Mouse (Mus musculus): ENCODE results near the gene Abcf2.
A peak's percentile ranks its signal among the peaks of the same experiment; 100 is the strongest.

The Abcf2 gene

DNA sequence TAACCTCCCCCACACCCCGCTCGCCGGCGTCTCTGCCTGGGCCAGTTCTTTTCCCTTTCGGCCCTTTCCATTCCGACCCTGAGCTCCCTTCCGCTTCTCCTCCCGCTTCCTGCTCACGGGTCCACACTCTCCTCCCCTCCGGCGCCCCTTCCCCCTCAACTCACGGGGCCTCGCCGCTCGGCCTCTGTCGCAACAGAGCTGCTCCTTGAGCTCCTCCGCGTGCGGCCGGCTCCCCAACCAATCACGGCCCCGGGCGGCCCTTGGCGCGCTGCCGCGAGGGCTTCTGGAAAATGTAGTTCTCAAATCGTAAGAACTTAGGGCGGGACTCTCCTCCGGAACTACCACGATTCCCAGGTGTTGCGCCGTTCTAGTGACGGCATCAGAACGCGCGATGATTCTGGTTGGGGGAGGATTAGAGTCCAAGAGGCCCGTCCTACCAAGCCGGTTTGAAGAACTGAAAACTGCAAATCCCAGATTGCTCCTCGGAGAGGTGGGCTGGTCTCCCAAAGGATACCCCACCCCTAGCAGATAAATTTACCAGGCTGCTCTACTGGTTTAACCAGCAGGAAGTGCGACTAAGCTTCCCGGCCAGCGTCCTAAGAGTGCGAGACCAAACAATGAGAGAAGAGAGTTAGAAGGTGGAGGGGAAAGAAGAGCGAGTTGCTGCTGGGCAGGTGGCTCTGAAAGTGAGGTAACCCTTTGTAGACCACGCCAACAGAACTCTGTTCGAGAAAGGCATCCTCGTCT, at the start of gene Abcf2:
Gene Abcf2, minus strand, starts transcription at position 285 of the 747 bp plus-strand sequence.
- DNase-seq (ENCODE audit: low read depth, low spot score): peak; percentile 100

DNA sequence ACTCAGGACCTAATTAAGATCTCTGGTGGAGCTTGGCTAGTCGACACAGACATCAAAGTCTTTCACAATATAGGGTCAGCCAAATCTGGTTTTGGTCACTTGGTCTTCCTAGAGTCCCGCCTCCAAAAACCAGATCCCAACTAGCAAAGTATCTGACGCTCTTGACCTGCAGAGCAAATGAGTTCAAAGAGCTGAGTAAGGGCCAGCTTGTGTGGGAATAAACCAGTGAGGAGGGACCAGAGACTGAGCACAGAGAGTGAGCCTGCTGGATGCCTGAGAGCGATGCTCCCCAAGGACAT, 47.5 kb upstream of the Abcf2 start:
- DNase-seq (ENCODE audit: low read depth, low spot score): no peak

DNA sequence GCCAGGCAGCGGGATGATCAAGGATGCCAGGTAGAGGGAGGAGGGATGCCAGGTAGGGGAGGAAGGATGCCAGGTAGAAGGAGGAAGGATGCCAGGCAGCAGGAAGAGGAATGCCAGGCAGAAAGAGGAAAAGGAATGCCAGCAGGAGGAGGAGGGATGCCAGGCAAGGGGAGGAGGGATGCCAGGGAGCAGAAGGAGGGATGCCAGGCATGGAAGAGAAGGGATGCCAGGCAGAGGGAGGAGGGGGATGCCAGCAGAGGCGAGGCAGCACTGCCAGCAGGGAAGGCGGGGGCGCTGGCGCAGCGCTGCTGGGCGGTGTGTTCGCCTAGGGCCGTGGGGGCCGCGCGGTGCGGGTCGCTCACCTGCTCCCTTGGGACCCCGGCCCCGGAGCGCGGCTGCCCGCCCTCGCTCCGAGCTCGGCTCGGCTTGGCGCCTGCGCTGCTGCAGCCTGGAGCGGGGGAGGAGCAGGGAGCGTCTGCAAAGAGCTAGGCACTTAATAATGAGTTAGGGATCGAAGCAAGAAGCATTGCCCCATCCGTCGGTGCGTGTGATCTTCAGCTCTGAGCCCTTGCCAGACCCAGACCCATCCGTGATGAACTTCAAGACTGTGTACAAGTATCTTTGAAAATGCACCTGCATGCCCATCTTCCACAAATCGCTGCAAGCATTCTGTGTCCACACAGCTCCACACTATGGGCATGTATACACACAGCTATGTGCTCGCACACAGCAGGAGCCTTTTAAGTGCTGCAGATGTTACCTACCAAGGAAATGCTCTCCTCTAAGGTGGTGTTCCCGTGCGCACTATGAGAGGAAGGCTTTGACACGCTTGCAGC, 46.9 kb upstream of the Abcf2 start, which contains the start of gene Smarcd3:
Gene Smarcd3, minus strand, starts transcription at position 426 of the 836 bp plus-strand sequence.
- DNase-seq (ENCODE audit: low read depth, low spot score): peak; percentile 70

DNA sequence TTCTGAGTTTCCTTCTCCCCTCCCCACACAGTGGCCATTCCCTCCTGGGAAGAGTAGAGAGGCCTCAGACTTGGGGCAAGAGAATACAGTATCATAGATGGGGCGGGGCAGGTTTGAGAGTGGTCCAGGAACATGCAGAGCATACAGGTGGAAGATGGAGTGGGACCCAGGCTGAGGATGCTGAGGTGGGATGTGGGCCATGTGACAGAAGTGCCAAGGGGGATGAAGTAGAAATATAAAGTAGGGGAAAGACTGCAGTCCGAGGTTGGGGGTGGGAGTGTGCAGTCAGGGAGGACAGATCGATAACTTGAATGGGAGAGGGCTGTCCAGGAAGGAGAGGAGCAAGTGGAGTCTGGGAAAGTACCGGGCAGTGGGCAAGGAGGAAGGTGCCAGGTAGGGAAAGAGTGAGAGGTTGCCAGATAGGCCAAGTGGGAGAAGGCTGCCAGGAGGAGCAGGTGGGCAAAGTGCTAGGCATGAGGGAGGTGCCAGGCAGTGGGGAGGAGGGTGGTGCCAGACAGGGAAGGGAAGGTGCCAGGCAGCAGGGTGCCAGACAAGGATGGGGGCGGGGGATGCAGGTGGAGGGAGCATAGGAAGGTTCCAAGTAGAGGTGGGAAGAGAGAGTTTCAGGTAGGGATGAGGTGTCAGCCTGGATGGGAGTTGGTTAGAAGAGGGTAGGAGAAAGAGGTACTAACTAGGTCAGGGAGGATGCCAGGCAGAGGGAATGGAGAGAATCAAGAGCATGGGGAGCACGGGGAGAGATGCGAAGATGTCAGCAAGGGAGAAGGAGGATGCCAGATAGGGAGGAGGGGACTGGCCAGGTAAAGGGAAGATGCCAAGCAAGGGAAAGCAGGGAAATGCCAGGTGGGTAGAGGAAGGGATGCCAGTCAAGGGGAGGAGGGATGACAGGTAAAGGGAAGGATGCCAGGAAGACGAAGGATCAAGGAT, 46.0 kb upstream of the Abcf2 start:
- no peak for DNase-seq (ENCODE audit: low read depth, low spot score)

DNA sequence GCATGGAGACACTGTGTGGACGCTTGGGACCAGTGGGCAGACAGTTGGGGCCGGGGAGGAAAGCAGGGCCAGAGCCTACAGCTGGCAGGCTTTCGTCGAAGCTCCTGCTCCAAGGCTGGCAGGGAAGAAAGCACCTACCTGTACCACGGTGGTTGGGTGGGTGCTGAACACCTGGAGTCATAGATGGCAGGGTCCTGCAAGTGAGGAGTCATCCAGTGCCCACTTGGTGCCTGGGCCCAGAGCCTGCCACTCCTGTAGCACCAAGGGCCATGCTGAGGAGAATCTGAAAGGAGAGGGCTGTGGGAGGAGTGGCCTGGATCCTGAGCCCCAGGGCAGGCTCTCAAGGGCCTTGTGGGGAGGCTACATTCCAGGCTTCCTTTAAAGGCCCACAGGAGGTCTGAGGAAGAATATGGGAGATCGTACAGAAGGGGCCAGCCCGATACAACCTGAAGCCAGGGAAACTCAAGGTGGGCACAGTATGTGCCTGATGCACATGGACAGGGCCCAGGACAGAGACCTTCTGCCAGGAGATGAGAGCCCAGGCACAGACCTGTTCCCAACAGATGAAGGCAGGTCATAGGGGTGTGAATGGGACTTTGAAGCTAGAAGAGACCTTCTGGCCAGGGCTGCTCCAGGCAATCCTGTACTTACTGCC, 45.2 kb upstream of the Abcf2 start:
- DNase-seq (ENCODE audit: low read depth, low spot score): no peak

DNA sequence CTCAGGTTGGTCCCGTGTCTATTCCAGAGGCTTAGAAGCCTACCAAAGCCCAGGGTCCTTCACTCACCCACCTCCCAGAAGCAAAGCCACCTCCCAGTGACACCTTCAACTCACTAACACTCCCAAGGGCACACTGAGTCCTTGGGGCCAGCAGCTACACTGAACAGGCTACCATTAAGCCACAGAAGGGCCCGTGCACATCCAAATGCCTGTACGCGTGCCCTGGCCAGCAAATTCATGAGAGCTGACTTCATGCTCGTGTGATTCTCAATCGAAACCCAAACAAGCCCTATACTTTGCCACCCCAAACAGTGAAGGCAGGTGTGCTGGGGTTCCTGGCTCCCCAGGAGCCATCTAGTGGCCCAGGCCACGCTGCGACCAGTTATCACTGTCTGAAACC, 43.4 kb upstream of the Abcf2 start:
- no peak for DNase-seq (ENCODE audit: low read depth, low spot score)

DNA sequence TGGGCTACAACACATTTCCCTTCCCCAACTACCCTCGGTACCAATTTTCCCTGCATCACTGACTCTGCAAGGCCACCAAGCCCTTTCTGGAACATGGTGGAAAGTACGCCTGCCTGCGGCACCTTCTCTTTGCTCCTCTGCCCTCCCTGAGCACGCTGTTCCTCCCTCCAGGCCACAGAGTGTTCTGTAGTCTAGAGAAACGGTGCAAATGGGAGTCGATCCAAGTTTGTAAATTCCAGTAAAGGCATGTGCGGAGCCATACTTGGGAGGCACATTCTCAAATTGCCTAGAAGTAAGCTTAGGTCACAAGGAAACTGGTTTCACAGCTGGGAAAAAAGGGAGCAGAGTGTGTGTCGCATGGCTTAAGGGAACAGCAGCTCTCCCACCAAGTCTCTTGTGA, 42.8 kb upstream of the Abcf2 start:
- no peak for DNase-seq (ENCODE audit: low read depth, low spot score)

DNA sequence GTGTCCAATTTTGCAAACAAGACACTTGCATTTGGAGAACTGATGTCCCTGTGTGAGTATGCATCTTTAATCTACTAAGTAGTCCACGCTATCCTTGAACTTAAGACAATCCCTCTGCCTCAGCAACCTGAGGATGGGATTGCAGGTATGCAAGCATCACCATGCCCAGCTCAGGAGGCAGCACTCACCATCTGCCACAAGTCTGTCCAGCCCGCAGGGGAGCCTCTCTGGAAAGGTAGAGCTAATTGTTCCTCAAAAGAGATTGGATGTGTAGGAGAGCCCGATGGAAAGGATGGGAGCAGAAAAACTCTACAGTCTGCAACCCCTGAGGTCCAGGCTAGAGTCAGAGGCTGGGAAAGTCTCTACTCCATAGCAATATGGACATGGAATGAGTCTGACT, 41.7 kb upstream of the Abcf2 start:
- no peak for DNase-seq (ENCODE audit: low read depth, low spot score)

DNA sequence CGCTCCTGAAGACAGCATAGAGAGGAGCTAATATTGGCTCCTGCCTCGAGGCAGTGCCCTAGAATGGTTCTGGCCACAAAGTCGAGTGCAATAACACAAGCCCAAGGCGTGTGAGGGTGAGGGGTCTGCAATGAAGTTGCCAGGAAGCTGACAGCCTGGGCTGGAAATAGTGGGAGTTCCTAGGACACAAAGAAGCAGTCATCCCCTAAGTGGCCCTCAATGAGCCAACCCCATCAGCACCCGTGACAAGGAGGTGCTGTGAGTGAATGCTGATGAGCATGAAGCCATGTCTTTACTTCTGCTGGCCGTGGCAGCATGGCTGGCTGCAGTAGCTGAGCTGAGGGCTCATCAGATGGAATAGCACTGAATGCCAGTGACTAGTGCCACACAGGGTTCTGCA, 37.8 kb upstream of the Abcf2 start:
- no peak for DNase-seq (ENCODE audit: low read depth, low spot score)

DNA sequence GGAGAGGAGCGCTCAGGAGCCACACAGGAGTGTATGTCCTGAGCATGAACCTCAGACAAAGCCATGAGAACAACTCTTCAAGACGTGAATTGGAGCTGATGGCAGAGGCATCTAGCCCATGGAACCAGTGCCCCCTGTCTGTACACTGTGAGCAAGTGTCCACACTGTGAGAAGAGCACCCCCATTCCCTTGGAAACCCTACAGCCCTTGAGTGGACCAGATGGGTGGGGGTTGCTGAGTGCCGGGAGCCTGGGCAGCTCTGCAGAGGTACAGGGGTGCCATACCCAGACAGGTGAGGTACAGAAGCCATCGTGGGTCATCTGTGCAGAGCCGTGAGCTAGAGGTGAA, 35.0 kb upstream of the Abcf2 start:
- no peak for DNase-seq (ENCODE audit: low read depth, low spot score)

DNA sequence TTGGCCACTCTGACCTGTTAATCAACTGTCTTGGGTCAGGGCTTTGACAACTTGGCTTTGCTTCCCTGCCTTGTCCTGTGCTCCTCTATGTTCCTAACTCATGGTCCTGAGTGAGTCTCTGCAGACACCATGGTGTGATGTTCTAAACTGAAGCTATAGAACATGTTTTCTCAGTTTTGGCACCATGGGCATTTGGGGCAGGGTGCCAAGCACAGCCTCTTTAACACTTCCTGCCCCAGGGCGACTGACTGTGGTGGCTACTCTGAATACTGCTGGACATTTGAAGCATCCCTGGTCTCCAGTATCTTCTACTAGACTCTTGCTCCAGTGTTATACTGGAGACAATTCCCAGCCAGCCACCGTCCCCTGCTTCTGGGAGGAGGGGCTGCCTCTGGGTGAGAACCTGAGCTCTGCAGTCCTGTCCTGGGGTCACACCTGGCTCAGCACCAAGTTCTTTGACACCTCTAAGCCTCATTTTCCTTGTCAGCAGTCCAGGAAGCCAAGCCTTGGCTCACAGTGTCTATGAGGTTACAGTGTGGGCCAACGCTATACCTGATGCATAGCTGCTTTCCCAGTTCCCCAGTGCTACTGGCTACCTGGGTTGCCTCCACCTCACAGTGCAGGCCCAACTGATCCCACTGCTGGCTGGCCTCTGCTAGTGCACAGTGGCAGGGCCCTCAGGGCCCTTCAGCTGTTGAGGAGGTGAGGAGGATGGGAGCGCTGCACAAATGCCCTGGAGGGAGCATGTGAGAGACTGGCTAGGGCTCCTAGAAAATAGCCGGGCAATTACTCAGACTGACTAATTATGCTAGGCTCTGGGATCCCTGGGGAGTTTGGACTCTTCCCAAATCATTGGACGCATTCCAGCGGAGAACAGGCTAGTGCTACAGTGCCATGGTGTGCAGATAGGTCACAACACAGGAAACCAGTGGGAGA, 34.4 kb upstream of the Abcf2 start:
- no peak for DNase-seq (ENCODE audit: low read depth, low spot score)

DNA sequence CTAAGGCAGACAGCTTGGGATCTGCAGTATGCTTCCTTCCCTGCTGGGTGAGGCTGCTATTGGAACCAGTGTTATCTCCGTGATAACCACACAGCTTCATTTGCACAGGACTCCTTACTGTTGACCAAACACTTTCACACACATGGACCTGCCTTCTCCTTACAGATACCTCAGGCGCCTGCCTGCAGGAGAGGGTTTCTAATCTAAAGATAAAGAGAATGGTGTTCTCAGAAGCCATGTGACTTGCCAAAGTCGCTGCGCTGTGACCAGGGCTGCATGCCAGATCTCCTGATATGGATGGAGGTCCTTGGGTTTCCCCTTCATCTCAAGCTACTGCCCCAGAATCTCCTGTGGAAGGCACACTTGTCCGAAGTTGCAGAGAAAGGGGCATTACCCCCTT, 32.1 kb upstream of the Abcf2 start:
- DNase-seq (ENCODE audit: low read depth, low spot score): no peak

DNA sequence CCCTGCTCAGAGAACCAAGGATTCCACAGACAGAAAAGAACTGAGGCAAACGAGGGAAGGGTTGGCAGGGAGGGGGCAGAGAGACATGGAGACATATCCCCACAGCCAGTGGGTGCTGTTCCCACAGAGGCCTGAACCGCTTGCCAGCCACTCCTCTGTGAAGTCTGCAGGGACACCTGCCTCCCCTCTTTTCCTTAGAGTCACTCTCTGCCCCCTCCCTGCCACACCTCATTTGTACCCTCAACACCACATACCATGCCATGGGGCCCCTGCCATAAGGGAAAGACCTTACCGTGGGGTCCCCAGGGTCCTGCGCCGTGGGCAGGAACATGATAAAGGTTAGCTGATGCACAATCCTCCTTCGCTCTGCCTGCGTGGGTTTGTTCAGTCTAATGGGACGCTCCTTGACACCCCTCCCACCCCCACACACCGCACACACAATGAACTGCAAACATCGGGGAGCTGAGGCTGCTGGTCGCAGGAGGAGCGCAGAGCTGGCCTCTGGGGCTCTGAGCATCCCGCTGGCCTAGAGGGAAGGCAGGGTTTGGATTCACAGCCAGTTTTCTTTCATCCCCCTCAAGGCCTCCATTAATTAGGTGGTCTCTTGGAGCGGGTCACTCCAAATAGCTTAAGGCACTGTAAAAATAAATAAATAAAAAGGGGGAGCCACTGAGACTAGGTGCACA, 28.9 kb upstream of the Abcf2 start:
- no peak for DNase-seq (ENCODE audit: low read depth, low spot score)

DNA sequence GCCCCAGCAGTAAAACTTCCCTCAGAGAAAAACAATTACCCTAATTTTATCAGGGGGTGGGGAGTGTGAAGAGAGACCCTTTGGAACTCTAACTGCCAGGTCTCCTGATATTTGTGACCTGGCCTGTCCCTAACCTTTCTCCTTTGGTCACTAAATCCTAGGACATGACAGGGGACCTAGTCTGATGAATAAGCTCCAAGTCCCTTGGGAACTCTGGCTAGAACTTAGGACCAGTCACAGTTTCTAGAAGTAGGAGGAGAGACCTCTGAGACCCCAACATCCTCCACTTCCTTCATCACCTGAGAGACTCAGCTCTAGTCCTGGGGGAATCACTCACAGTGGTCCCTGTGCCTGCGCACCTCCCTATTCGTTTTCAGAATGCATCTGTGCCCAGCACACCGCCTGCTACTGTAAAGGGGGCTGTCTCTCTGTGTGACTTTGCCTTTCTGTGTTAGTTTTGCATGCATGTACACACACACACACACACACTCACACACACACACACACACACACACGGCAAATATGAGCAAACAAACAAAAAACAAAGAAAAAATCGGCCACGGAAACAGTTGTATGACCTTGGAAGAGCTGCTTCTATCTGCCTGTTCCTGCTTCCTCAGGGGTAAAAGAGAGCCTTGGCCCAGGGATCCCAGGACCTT, 28.2 kb upstream of the Abcf2 start:
- peak; percentile 61 for DNase-seq (ENCODE audit: low read depth, low spot score)

DNA sequence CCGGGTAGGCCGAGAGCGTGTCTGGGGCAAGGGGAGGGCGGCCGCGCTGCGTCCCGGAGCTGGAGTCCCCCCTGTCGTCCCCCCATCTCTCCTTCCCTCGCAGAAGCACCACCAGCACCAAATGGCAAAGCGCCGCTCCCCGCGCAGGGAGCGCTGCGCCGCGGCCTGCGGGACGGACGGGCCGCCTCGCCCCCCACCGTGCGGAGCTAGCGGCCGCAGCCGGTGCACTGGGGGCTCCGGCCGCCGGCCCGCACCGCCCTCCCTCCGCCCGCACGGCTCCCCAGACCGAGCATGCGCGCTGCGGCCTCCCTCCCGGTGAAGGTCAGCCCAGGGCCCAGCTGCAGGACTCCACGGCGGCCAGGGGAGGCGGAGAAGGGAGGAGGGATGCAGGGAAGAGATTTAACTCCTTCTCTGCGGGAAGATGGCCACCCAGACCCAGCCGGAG, 27.4 kb upstream of the Abcf2 start:
- DNase-seq (ENCODE audit: low read depth, low spot score): peak; percentile 91

DNA sequence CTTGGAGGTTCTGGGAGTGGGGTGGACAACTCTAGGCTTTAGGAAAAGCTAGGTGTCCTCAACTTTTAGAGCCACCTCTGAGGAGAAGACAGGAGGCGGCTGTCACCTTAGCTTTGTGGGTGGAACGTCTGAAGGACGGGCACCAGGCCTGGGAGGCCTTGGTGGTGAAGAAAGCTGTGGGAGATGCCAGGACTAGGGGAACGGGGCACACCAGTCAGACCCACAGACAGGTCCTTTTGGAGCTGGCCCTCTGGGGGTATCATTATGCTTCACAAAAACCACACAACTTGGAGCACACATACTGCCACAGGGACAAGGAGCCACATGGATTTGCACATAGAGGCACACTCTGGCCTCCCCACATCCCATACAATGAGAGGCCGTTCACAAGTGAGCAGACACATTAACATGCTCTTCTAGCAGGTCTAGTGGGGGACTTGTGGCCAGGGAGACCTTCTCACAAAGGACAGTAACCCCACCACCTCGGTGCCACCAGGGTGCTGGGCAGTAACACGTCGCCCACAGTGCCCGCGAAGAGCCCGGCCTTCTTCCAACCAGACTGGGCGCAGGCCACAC, 26.9 kb upstream of the Abcf2 start:
- DNase-seq (ENCODE audit: low read depth, low spot score): no peak

DNA sequence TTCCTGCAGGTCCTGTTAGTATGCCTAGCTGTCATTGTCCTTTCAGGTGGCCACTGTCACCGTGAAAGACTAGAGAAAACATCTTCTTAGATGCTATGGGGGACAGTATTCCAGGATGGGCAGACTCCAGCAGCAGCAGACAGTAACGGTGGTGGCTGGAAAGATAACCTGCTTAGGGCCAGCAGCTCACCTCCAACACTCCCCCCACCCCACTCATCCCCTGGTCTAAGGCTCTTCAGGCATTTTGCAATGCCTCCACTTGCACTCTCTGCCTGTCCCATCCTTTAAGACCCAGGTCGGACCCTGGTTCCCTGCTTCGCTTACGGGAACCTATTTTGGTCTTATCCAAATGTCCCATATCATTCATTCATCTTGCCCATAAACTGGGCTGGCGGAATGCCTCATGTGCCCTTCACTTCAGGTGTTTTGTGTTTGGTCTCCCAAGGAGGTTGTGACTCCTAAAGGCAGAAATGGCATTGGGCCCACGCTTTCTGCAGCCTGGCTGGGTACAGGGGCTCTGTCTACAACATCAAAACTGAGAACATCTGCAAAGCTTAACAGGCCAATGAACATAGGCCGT, 26.3 kb upstream of the Abcf2 start:
- DNase-seq (ENCODE audit: low read depth, low spot score): no peak

DNA sequence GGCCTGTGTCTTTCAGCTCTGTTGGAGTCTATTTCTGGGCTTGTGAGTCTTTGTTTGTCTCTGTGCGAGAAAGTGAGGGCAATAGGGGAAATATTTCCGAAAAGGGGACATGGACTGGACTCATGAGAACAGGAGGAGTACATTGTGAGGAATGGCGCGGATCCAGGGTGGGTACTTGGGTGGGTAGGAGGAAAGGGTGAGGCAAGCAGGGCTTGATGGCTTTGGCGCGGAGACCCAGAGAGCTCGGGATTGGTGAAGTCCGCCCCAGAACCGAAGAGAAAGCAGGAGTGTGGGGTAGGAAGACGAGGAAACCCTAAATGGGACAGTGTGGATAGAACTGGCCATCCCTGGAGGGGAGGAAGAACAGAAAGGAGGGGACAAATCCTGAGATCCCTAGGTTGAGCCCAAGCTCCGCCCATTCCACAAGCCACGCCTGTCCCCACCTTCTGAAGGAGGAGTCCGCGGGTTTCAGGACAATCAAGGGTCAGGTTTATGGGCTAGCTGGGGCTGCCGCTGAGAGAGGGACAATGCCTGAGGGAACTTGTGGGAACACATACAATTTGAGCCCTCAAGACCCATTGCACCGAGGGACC, 25.6 kb upstream of the Abcf2 start:
- DNase-seq (ENCODE audit: low read depth, low spot score): peak; percentile 76
